Mouse (Mus musculus) megakaryocyte, embryonic 14.5 days (primary cell): ENCODE measurements around the gene Trappc13.

Experiments
- FLI1 ChIP-seq: IDR thresholded peaks from 2 replicates; pipeline ENCODE4 v1.6.1; 2012; ENCODE audit warnings: low read length, inconsistent platforms, mixed read lengths
- GATA1 ChIP-seq: IDR thresholded peaks from 3 replicates; pipeline ENCODE4 v1.6.1; 2012; ENCODE audit warnings: mixed read lengths, low read length, inconsistent platforms, borderline replicate concordance

- TF ChIP-seq GATA1 (no peak), FLI1 (no peak)
These were observed 81.1 kb downstream of the Trappc13 start for GRCm38 (mm10) chr13:104097190-104097589.
